Mouse (Mus musculus) kidney, postnatal 0 days (tissue): ENCODE measurements around the gene Tbcel. TPM values are rescaled to one million over a fixed set of nuclear protein-coding genes. Genes with fewer than 3 reads are reported as not detected.

Experiments
- ATAC-seq: fragments of 200-750 bp; cut with Nextera tagmentation; replicated peaks from 2 replicates; pipeline ENCODE4 v1.8.0; 2017; ENCODE audit warnings: low read depth, moderate number of reproducible peaks, moderate TSS enrichment, moderate library complexity; ENCODE audit not compliant: low FRiP score
- DNase-seq: peaks from one replicate; pipeline ENCODE4 v3.0.0-alpha.2; 2016; ENCODE audit warnings: low spot score
- H3K27ac ChIP-seq: fragments of 300-500 bp; sonication (generic); 2 replicates; pipeline ENCODE4 v1.5.1; 2014; ENCODE audit warnings: mild to moderate bottlenecking
- H3K27me3 ChIP-seq: fragments of 300-500 bp; sonication (generic); 2 replicates; pipeline ENCODE4 v1.6.1; 2014; ENCODE audit warnings: low read length, mixed read lengths; ENCODE audit not compliant: insufficient read depth
- H3K36me3 ChIP-seq: fragments of 300-500 bp; sonication (generic); 2 replicates; pipeline ENCODE4 v1.6.1; 2014; ENCODE audit warnings: low read length, mixed read lengths; ENCODE audit not compliant: insufficient read depth
- H3K4me1 ChIP-seq: fragments of 300-500 bp; sonication (generic); replicated peaks from 2 replicates; pipeline ENCODE4 v1.6.1; 2014; ENCODE audit warnings: antibody characterized with exemption, low read length, mixed read lengths; ENCODE audit not compliant: insufficient read depth
- H3K4me2 ChIP-seq: fragments of 300-500 bp; sonication (generic); 2 replicates; pipeline ENCODE4 v1.6.1; 2014; ENCODE audit warnings: mild to moderate bottlenecking, low read length, moderate library complexity, mixed read lengths
- H3K4me3 ChIP-seq: fragments of 300-500 bp; sonication (generic); replicated peaks from 2 replicates; pipeline ENCODE4 v1.5.1; 2014; ENCODE audit warnings: low read depth, low read length
- H3K9ac ChIP-seq: fragments of 300-500 bp; sonication (generic); 2 replicates; pipeline ENCODE4 v1.6.1; 2014; ENCODE audit warnings: low read depth, low read length
- H3K9me3 ChIP-seq: fragments of 300-500 bp; sonication (generic); replicated peaks from 2 replicates; pipeline ENCODE4 v1.6.1; 2016; ENCODE audit warnings: low read length, inconsistent platforms, mixed read lengths
- CTCF ChIP-seq: IDR thresholded peaks from 2 replicates; pipeline ENCODE4 v1.5.1; 2016; ENCODE audit warnings: antibody characterized with exemption, low read depth, mild to moderate bottlenecking, moderate library complexity
- WGBS: fragments of 180-500 bp; shearing (Covaris S2); extraction: QIAGEN DNeasy Blood & Tissue Kit; methylation state at CpG from one replicate; pipeline ENCODE4 v1.1.7; 2014; 5-methylcytosine and 5-hydroxymethylcytosine counted together
- polyA plus RNA-seq: library from polyadenylated mRNA; unstranded; fragments of >200 nt; fragmentation: Nextera tagmentation; extraction: Ambion mirVana; gene quantifications from 2 replicates; pipeline ENCODE4 v1.2.1, GENCODE M21; 2015

Gene Tbcel
- polyA plus RNA-seq, 1 experiment from 2014 or later, result 6.0 TPM

GRCm38 (mm10) chr9:42392927-42393326, 114.7 kb downstream of the Tbcel start:
- 0 out of 2 replicates have a peak, but pooled peaks cover 3% of the 10 kb centered on the region for H3K4me1 ChIP-seq
- H3K9me3 ChIP-seq, result no peaks in the 10 kb centered on the region
- H3K27me3 ChIP-seq, result no peaks in the 10 kb centered on the region; the same call in 1 of the 2 replicates
- H3K4me2 ChIP-seq, result no peak overlapping the region
- 51% methylated on average over 6 of the region's 6 CpGs for WGBS
- H3K27ac ChIP-seq, result no peak overlapping the region
- DNase-seq (no peak), ATAC-seq (no peak)
- no peak overlapping the region for H3K4me3 ChIP-seq
- no peak for TF ChIP-seq CTCF
- H3K9ac ChIP-seq, result no peak overlapping the region
- H3K36me3 ChIP-seq, result no peaks in the 10 kb centered on the region

- Histone ChIP-seq H3K27ac (no peak overlapping the region), H3K9ac (no peak overlapping the region), H3K36me3 (no peaks in the 10 kb centered on the region), H3K4me3 (no peak overlapping the region), H3K4me2 (no peak overlapping the region), H3K4me1 (0 out of 2 replicates have a peak, but pooled peaks cover 3% of the 10 kb centered on the region), H3K9me3 (no peaks in the 10 kb centered on the region), H3K27me3 (no peaks in the 10 kb centered on the region; the same call in 1 of the 2 replicates)
- DNase-seq (peak; percentile 41), ATAC-seq (no peak)
- peak; percentile 47; the same call in 1 of the 2 replicates for TF ChIP-seq CTCF
- WGBS, result 61% methylated on average over 4 of the region's 4 CpGs
Measured at GRCm38 (mm10) chr9:42388490-42388889, 119.1 kb downstream of the Tbcel start.

GRCm38 (mm10) chr9:42387038-42387437, 120.6 kb downstream of the Tbcel start:
- Histone ChIP-seq H3K4me2 (no peak overlapping the region), H3K4me3 (no peak overlapping the region), H3K27ac (no peak overlapping the region), H3K4me1 (0 out of 2 replicates have a peak, but pooled peaks cover 3% of the 10 kb centered on the region), H3K9ac (no peak overlapping the region), H3K27me3 (no peaks in the 10 kb centered on the region; the same call in 1 of the 2 replicates), H3K36me3 (no peaks in the 10 kb centered on the region), H3K9me3 (no peaks in the 10 kb centered on the region)
- TF ChIP-seq CTCF, result no peak
- 63% methylated on average over 8 of the region's 8 CpGs for WGBS
- no peak for DNase-seq
- ATAC-seq, result no peak

- TF ChIP-seq CTCF, result no peak
- WGBS, result 63% methylated on average over 13 of the region's 13 CpGs
- no peak overlapping the region for H3K4me2 ChIP-seq
Measured at GRCm38 (mm10) chr9:42385656-42386055, 122.0 kb downstream of the Tbcel start.

GRCm38 (mm10) chr9:42382628-42383347, 124.8 kb downstream of the Tbcel start:
- Histone ChIP-seq H3K36me3 (no peaks in the 10 kb centered on the region), H3K9ac (no peak overlapping the region), H3K27me3 (no peaks in the 10 kb centered on the region), H3K4me3 (no peak overlapping the region), H3K9me3 (no peaks in the 10 kb centered on the region), H3K4me2 (no peak overlapping the region), H3K4me1 (no peaks in the 10 kb centered on the region), H3K27ac (no peak overlapping the region)
- 78% methylated on average over 8 of the region's 8 CpGs for WGBS
- TF ChIP-seq CTCF, result no peak
- ATAC-seq, result no peak
- no peak for DNase-seq

More at GRCm38 (mm10) chr9:42385656-42386055, 122.0 kb downstream of the Tbcel start:
- DNase-seq, result no peak
- Histone ChIP-seq H3K4me1 (0 out of 2 replicates have a peak, but pooled peaks cover 2% of the 10 kb centered on the region), H3K36me3 (no peaks in the 10 kb centered on the region), H3K9ac (no peak overlapping the region), H3K9me3 (no peaks in the 10 kb centered on the region), H3K4me3 (no peak overlapping the region), H3K27ac (no peak overlapping the region), H3K27me3 (no peaks in the 10 kb centered on the region; the same call in 1 of the 2 replicates)
- ATAC-seq, result no peak

- DNase-seq (no peak), ATAC-seq (no peak)
- Histone ChIP-seq H3K9me3 (no peaks in the 10 kb centered on the region), H3K27me3 (no peaks in the 10 kb centered on the region), H3K4me3 (no peak overlapping the region), H3K4me1 (no peaks in the 10 kb centered on the region), H3K27ac (no peak overlapping the region), H3K4me2 (no peak overlapping the region), H3K36me3 (no peaks in the 10 kb centered on the region), H3K9ac (no peak overlapping the region)
- 76% methylated on average over 5 of the region's 5 CpGs for WGBS
- no peak for TF ChIP-seq CTCF
Measured at GRCm38 (mm10) chr9:42382063-42382462, 125.5 kb downstream of the Tbcel start.

GRCm38 (mm10) chr9:42378071-42378470, 129.5 kb downstream of the Tbcel start:
- H3K9ac ChIP-seq, result no peak overlapping the region
- no peak overlapping the region for H3K4me2 ChIP-seq
- no peak for TF ChIP-seq CTCF
- no peaks in the 10 kb centered on the region for H3K9me3 ChIP-seq
- no peak for DNase-seq
- ATAC-seq, result no peak
- H3K4me1 ChIP-seq, result no peaks in the 10 kb centered on the region
- WGBS, result 90% methylated on average over 4 of the region's 4 CpGs
- H3K4me3 ChIP-seq, result no peak overlapping the region
- H3K36me3 ChIP-seq, result no peaks in the 10 kb centered on the region
- H3K27me3 ChIP-seq, result no peaks in the 10 kb centered on the region
- H3K27ac ChIP-seq, result no peak overlapping the region
